8 mouse cellular contexts compared by ENCODE assay signal in the genomic region with DNA sequence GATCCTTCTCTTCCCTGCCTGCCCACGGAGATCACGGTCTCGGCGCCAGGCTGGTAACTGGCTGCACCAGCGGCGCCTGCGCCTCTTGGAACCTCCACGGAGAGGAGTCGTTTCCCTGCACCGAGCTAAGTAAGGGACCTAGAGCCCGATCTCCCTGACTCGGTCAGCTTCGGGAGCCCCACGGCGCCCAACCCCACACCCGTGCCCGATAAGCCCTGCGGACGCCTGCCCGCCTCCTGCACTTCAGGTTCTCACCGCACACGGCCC. TPM values are rescaled to one million over a fixed set of nuclear protein-coding genes. Genes with fewer than 3 reads are reported as not detected.
DNase-seq lines count a peak whose midpoint lies in the region; ATAC-seq and TF ChIP-seq lines count a peak whose summit lies in the region.

No protein-coding gene starts in this region.

- ATAC-seq in kidney, postnatal 0 days (replicated peaks; ENCODE audit: low FRiP score, low read depth): no peak
- no peak for ATAC-seq in embryonic facial prominence, embryonic 11.5 days (replicated peaks; ENCODE audit: insufficient number of reproducible peaks, low FRiP score, low TSS enrichment, low read depth)
- no peak for ATAC-seq in hindbrain, embryonic 16.5 days
- ATAC-seq in midbrain, postnatal 0 days (ENCODE audit: low FRiP score): no peak; the same call in 1 of the 2 replicates
- ATAC-seq in activated CD4-positive, CD25-positive, alpha-beta regulatory T cell, adult 4 months: no peak

- DNase-seq in kidney, postnatal 0 days (ENCODE audit: low spot score): no peak
- DNase-seq in kidney, postnatal 4 days: no peak
- no peak for DNase-seq in embryonic facial prominence, embryonic 11.5 days (ENCODE audit: low spot score)
- no peak for DNase-seq in midbrain, postnatal 0 days (ENCODE audit: low spot score)
- no peak for DNase-seq in retina, postnatal 1 day
- DNase-seq in cerebellum, postnatal 36 days: no peak

- no peak for TF ChIP-seq CTCF in kidney, postnatal 0 days (IDR thresholded peaks at IDR 0.05; ENCODE audit: low read depth)
- no peak for TF ChIP-seq CTCF in midbrain, postnatal 0 days (IDR thresholded peaks at IDR 0.05)

- H3K36me3 ChIP-seq in kidney, postnatal 0 days (ENCODE audit: insufficient read depth, low read length): peaks cover 29% of the 10 kb centered on the region
- H3K36me3 ChIP-seq in embryonic facial prominence, embryonic 11.5 days (replicated peaks; ENCODE audit: control insufficient read depth, insufficient read depth, low read depth, low read length): no peaks in the 10 kb centered on the region; the same call in 1 of the 2 replicates
- H3K36me3 ChIP-seq in hindbrain, embryonic 16.5 days (ENCODE audit: control insufficient read depth, insufficient read depth, low read length): peaks cover 22% of the 10 kb centered on the region
- H3K36me3 ChIP-seq in midbrain, postnatal 0 days (ENCODE audit: insufficient read depth, low read length): peaks cover 50% of the 10 kb centered on the region

- H3K9ac ChIP-seq in kidney, postnatal 0 days (ENCODE audit: low read depth, low read length): peak overlapping the region; percentile 71
- peak overlapping the region; percentile 72 for H3K9ac ChIP-seq in embryonic facial prominence, embryonic 11.5 days (replicated peaks; ENCODE audit: low read length)
- H3K9ac ChIP-seq in hindbrain, embryonic 16.5 days (ENCODE audit: low read depth, low read length): peak overlapping the region; percentile 81
- H3K9ac ChIP-seq in midbrain, postnatal 0 days (replicated peaks; ENCODE audit: low read length, poor library complexity, severe bottlenecking): peak overlapping the region; percentile 82

- no peaks in the 10 kb centered on the region for H3K27me3 ChIP-seq in kidney, postnatal 0 days (ENCODE audit: insufficient read depth, low read length)
- no peaks in the 10 kb centered on the region for H3K27me3 ChIP-seq in embryonic facial prominence, embryonic 11.5 days (ENCODE audit: control insufficient read depth, insufficient read depth, low read length)
- no peaks in the 10 kb centered on the region for H3K27me3 ChIP-seq in hindbrain, embryonic 16.5 days (replicated peaks; ENCODE audit: control insufficient read depth, insufficient read depth, low read length)
- H3K27me3 ChIP-seq in midbrain, postnatal 0 days (ENCODE audit: insufficient read depth, low read length): no peaks in the 10 kb centered on the region

- no peaks in the 10 kb centered on the region for H3K9me3 ChIP-seq in kidney, postnatal 0 days (replicated peaks; ENCODE audit: low read length)
- H3K9me3 ChIP-seq in embryonic facial prominence, embryonic 11.5 days (replicated peaks; ENCODE audit: control insufficient read depth, low read length): no peaks in the 10 kb centered on the region
- H3K9me3 ChIP-seq in hindbrain, embryonic 16.5 days (ENCODE audit: control insufficient read depth, low read length): no peaks in the 10 kb centered on the region
- H3K9me3 ChIP-seq in midbrain, postnatal 0 days (ENCODE audit: low read length): no peaks in the 10 kb centered on the region

- H3K4me3 ChIP-seq in kidney, postnatal 0 days (replicated peaks; ENCODE audit: low read depth, low read length): peak overlapping the region; percentile 67
- H3K4me3 ChIP-seq in embryonic facial prominence, embryonic 11.5 days (ENCODE audit: low read depth, low read length): peak overlapping the region; percentile 84
- H3K4me3 ChIP-seq in hindbrain, embryonic 16.5 days (ENCODE audit: low read length): peak overlapping the region; percentile 76
- H3K4me3 ChIP-seq in midbrain, postnatal 0 days (ENCODE audit: low read depth, low read length): peak overlapping the region; percentile 73

- H3K27ac ChIP-seq in kidney, postnatal 0 days: peak overlapping the region; percentile 93
- peak overlapping the region; percentile 52; the same call in 1 of the 2 replicates for H3K27ac ChIP-seq in embryonic facial prominence, embryonic 11.5 days (replicated peaks; ENCODE audit: low read depth, low read length)
- peak overlapping the region; percentile 81 for H3K27ac ChIP-seq in hindbrain, embryonic 16.5 days (ENCODE audit: low read depth, low read length)
- peak overlapping the region; percentile 75 for H3K27ac ChIP-seq in midbrain, postnatal 0 days (ENCODE audit: low read depth, low read length)

- H3K4me1 ChIP-seq in kidney, postnatal 0 days (replicated peaks; ENCODE audit: insufficient read depth, low read length): peaks cover 8% of the 10 kb centered on the region
- H3K4me1 ChIP-seq in embryonic facial prominence, embryonic 11.5 days (ENCODE audit: control insufficient read depth, insufficient read depth, low read length): peaks cover 7% of the 10 kb centered on the region; the same call in 1 of the 2 replicates
- peaks cover 20% of the 10 kb centered on the region for H3K4me1 ChIP-seq in hindbrain, embryonic 16.5 days (ENCODE audit: control insufficient read depth, insufficient read depth, low read depth, low read length)
- H3K4me1 ChIP-seq in midbrain, postnatal 0 days (ENCODE audit: insufficient read depth, low read length): peaks cover 7% of the 10 kb centered on the region

- peak overlapping the region; percentile 69 for H3K4me2 ChIP-seq in kidney, postnatal 0 days (ENCODE audit: low read length)
- H3K4me2 ChIP-seq in embryonic facial prominence, embryonic 11.5 days (ENCODE audit: low read depth, low read length): peak overlapping the region; percentile 76
- H3K4me2 ChIP-seq in hindbrain, embryonic 16.5 days (ENCODE audit: low read length): peak overlapping the region; percentile 53
- peak overlapping the region; percentile 89 for H3K4me2 ChIP-seq in midbrain, postnatal 0 days (ENCODE audit: low read depth, low read length, poor library complexity, severe bottlenecking)

- under 1% methylated on average over 22 of the region's 22 CpGs for WGBS in kidney, postnatal 0 days
- WGBS in embryonic facial prominence, embryonic 11.5 days: 0% methylated on average over 22 of the region's 22 CpGs
- WGBS in hindbrain, embryonic 16.5 days: 0% methylated on average over 10 of the region's 22 CpGs
- 2% methylated on average over 22 of the region's 22 CpGs for WGBS in midbrain, postnatal 0 days

RNA-seq across cellular contexts. Expression of gene Abtb1, which starts 0.3 kb away (rescaled TPM):
- 41.0 and 42.8 TPM in 2 replicates for polyA plus RNA-seq in kidney, postnatal 0 days (2015; fragmentation: Nextera tagmentation; extraction: Ambion mirVana)
- 13.7 and 16.5 TPM in 2 replicates for polyA plus RNA-seq in embryonic facial prominence, embryonic 11.5 days (2014; fragmentation: Nextera tagmentation; extraction: Ambion mirVana)
- polyA plus RNA-seq in hindbrain, embryonic 16.5 days (2015; fragmentation: Nextera tagmentation; extraction: Ambion mirVana): 37.7 and 39.4 TPM in 2 replicates
- 60.2 and 65.7 TPM in 2 replicates for total RNA-seq in midbrain, postnatal 0 days (2014; rRNA removed)
- polyA plus RNA-seq in midbrain, postnatal 0 days (2015; fragmentation: Nextera tagmentation; extraction: Ambion mirVana): 29.2 and 34.9 TPM in 2 replicates
- 10 to 100 TPM; 42.8 to 57.5 TPM for polyA plus RNA-seq in activated CD4-positive, CD25-positive, alpha-beta regulatory T cell, adult 4 months (2017; shearing (Covaris generic))

RNA-seq across cellular contexts. Expression of gene Podxl2, which starts 33.4 kb away (rescaled TPM):
- 50.6 and 54.2 TPM in 2 replicates for polyA plus RNA-seq in kidney, postnatal 0 days (2015; fragmentation: Nextera tagmentation; extraction: Ambion mirVana)
- polyA plus RNA-seq in embryonic facial prominence, embryonic 11.5 days (2014; fragmentation: Nextera tagmentation; extraction: Ambion mirVana): 56.8 and 71.1 TPM in 2 replicates
- 553 and 621 TPM in 2 replicates for polyA plus RNA-seq in hindbrain, embryonic 16.5 days (2015; fragmentation: Nextera tagmentation; extraction: Ambion mirVana)
- 883 and 1,011 TPM in 2 replicates for total RNA-seq in midbrain, postnatal 0 days (2014; rRNA removed)
- 727 and 776 TPM in 2 replicates for polyA plus RNA-seq in midbrain, postnatal 0 days (2015; fragmentation: Nextera tagmentation; extraction: Ambion mirVana)
- polyA plus RNA-seq in activated CD4-positive, CD25-positive, alpha-beta regulatory T cell, adult 4 months (2017; shearing (Covaris generic)): not detected

RNA-seq across cellular contexts. Expression of gene Mcm2, which starts 57.1 kb away (rescaled TPM):
- 59.3 and 73.1 TPM in 2 replicates for polyA plus RNA-seq in kidney, postnatal 0 days (2015; fragmentation: Nextera tagmentation; extraction: Ambion mirVana)
- 202 and 203 TPM in 2 replicates for polyA plus RNA-seq in embryonic facial prominence, embryonic 11.5 days (2014; fragmentation: Nextera tagmentation; extraction: Ambion mirVana)
- 27.3 and 35.0 TPM in 2 replicates for polyA plus RNA-seq in hindbrain, embryonic 16.5 days (2015; fragmentation: Nextera tagmentation; extraction: Ambion mirVana)
- total RNA-seq in midbrain, postnatal 0 days (2014; rRNA removed): 11.4 and 16.2 TPM in 2 replicates
- polyA plus RNA-seq in midbrain, postnatal 0 days (2015; fragmentation: Nextera tagmentation; extraction: Ambion mirVana): 7.6 and 7.7 TPM in 2 replicates
- 10 to 100 TPM; 27.0 to 41.8 TPM for polyA plus RNA-seq in activated CD4-positive, CD25-positive, alpha-beta regulatory T cell, adult 4 months (2017; shearing (Covaris generic))

Comparison
In these comparisons a context has a peak if more than half of its experiments do, and no peak if none do; other contexts are left out.
1. RNA of gene Podxl2, which starts 33.4 kb away (polyA plus RNA-seq): 727 to 776 TPM in midbrain, postnatal 0 days, 553 to 621 TPM in hindbrain, embryonic 16.5 days, 56.8 to 71.1 TPM in embryonic facial prominence, embryonic 11.5 days and 50.6 to 54.2 TPM in kidney, postnatal 0 days; not detected in activated CD4-positive, CD25-positive, alpha-beta regulatory T cell, adult 4 months; every median in the first group is over 10 times any median in the second.
2. Peak in every context shown above with its lines, with median percentiles within 50 percentile points of each other: H3K27ac ChIP-seq, H3K4me2 ChIP-seq, H3K4me3 ChIP-seq and H3K9ac ChIP-seq.